Comparison of ENCODE assay signal across 32 mouse cellular contexts in the genomic region with DNA sequence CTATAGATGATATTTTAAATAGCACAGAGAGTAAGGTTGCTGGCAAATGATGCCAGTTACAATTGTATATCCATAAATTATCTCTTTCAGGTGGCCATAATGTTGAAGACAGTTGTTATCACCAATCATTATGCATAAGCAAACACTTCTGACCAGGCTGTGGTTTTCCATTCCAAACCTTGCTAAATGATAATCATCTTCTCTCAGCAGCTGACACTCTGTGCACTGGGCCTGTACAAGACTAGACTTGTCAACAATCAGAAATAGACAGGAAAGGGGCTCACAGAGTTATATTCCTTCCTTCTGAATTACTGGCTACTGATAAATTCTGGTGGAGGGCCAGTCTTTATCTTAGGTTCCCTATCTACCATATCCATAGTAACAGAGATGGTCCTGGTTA. TPM values are rescaled to one million over a fixed set of nuclear protein-coding genes. Genes with fewer than 3 reads are reported as not detected.
"Had no signal": no experiment of that assay in that cellular context is flagged by ENCODE, and none has a peak within 500 bp of the region (broad histone marks: within the 10 kb centered on the region; RNA-seq: fewer than 3 reads in every experiment).

No protein-coding gene starts in this region.

- H3K36me3 ChIP-seq: heart, embryonic 15.5 days; hindbrain, embryonic 10.5 days; hindbrain, embryonic 12.5 days; intestine, embryonic 15.5 days; kidney, embryonic 15.5 days had no signal

- H3K4me3 ChIP-seq: heart, embryonic 12.5 days; heart, embryonic 13.5 days; heart, embryonic 15.5 days; hindbrain, embryonic 10.5 days; hindbrain, embryonic 12.5 days; hindbrain, embryonic 13.5 days; hindbrain, embryonic 15.5 days; intestine, embryonic 15.5 days; kidney, embryonic 15.5 days; layer of hippocampus, adult 2 months; left cerebral cortex, adult 2 months had no signal

- H3K4me2 ChIP-seq: heart, embryonic 11.5 days; heart, embryonic 12.5 days; heart, embryonic 13.5 days; heart, embryonic 15.5 days; hindbrain, embryonic 12.5 days; hindbrain, embryonic 13.5 days; hindbrain, embryonic 14.5 days; hindbrain, embryonic 15.5 days; intestine, embryonic 15.5 days; kidney, embryonic 15.5 days had no signal

- H3K9me3 ChIP-seq: heart, embryonic 12.5 days; heart, embryonic 13.5 days; heart, embryonic 15.5 days; hindbrain, embryonic 10.5 days; hindbrain, embryonic 12.5 days; hindbrain, embryonic 13.5 days; hindbrain, embryonic 15.5 days; intestine, embryonic 15.5 days; kidney, embryonic 15.5 days had no signal

- DNase-seq: heart, postnatal 10 days; heart, postnatal 14 days; heart, postnatal 36 days; heart, postnatal 4 days; kidney, adult 11 months; kidney, adult 18-20 months; kidney, adult 2 months; kidney, adult 8-10 months; kidney, adult 9 months; kidney, postnatal 10 days; kidney, postnatal 14 days; kidney, postnatal 25 days; kidney, postnatal 36 days; kidney, postnatal 4 days; layer of hippocampus, adult 9-11 months; layer of hippocampus, postnatal 36 days had no signal

- H3K27ac ChIP-seq: heart, embryonic 13.5 days; heart, embryonic 15.5 days; hindbrain, embryonic 10.5 days; hindbrain, embryonic 12.5 days; hindbrain, embryonic 13.5 days; hindbrain, embryonic 14.5 days; hindbrain, embryonic 15.5 days; hindbrain, postnatal 0 days; intestine, embryonic 15.5 days; kidney, embryonic 15.5 days; kidney, postnatal 0 days; left cerebral cortex, adult 2 months had no signal

- H3K9ac ChIP-seq: heart, embryonic 12.5 days; heart, embryonic 13.5 days; heart, embryonic 15.5 days; hindbrain, embryonic 12.5 days; hindbrain, embryonic 13.5 days; hindbrain, embryonic 14.5 days; hindbrain, embryonic 15.5 days; intestine, embryonic 15.5 days; kidney, embryonic 15.5 days had no signal

- H3K4me1 ChIP-seq: heart, embryonic 13.5 days; hindbrain, embryonic 10.5 days; hindbrain, embryonic 13.5 days; hindbrain, embryonic 15.5 days; intestine, embryonic 15.5 days had no signal

- H3K27me3 ChIP-seq: heart, embryonic 12.5 days; heart, embryonic 13.5 days; heart, embryonic 15.5 days; hindbrain, embryonic 12.5 days; hindbrain, embryonic 13.5 days; hindbrain, embryonic 15.5 days; intestine, embryonic 15.5 days; kidney, embryonic 15.5 days had no signal

RNA-seq across cellular contexts. Expression of a gene that starts 32.1 kb away (rescaled TPM):
- total RNA-seq: hematopoietic stem cell, adult 5-6 weeks had no signal
